Mouse (Mus musculus) heart, postnatal 0 days (tissue): ENCODE results near the gene Pom121l2.

ENCODE experiments used
- CTCF ChIP-seq: IDR thresholded peaks from 2 replicates; pipeline ENCODE4 v1.5.1; 2016; ENCODE audit warnings: antibody characterized with exemption, control low read depth, low read depth
- EP300 ChIP-seq: IDR thresholded peaks from 2 replicates; pipeline ENCODE4 v1.6.1; 2016; ENCODE audit warnings: antibody characterized with exemption, low read depth

GRCm38 (mm10) chr13:22026058-22027031 lies 45.4 kb downstream of the Pom121l2 start:
- TF ChIP-seq EP300: no peak
- TF ChIP-seq CTCF: no peak
